Mouse (Mus musculus) heart, postnatal 4 days (tissue): ENCODE measurements at regions not wholly inside any gene's neighbourhood (a gene's known extent, or its start where the extent isn't known, plus 50 kb on each side); places are given as distances from the start of the nearest gene placed in this dataset.

ENCODE experiments used
- DNase-seq: peaks from one replicate; pipeline ENCODE4 v3.0.0; 2021

GRCm38 (mm10) chr4:107736866-107737265 lies 52.8 kb upstream of the Dmrtb1 start:
- no peak for DNase-seq

GRCm38 (mm10) chr4:107737907-107738306 lies 53.9 kb upstream of the Dmrtb1 start:
- peak; percentile 90 for DNase-seq

GRCm38 (mm10) chr4:107738776-107739175 lies 54.7 kb upstream of the Dmrtb1 start:
- no peak for DNase-seq

GRCm38 (mm10) chr4:107739789-107740405 lies 55.9 kb upstream of the Dmrtb1 start:
- DNase-seq = no peak

- DNase-seq = no peak
Observed at GRCm38 (mm10) chr4:107743646-107744045, 58.4 kb upstream of the Lrp8 start.

- no peak for DNase-seq
Observed at GRCm38 (mm10) chr4:107746366-107746765, 55.7 kb upstream of the Lrp8 start.

GRCm38 (mm10) chr4:107746923-107747431 lies 55.1 kb upstream of the Lrp8 start:
- no peak for DNase-seq

GRCm38 (mm10) chr4:107747454-107747853 lies 54.6 kb upstream of the Lrp8 start:
- no peak for DNase-seq

- no peak for DNase-seq
Observed at GRCm38 (mm10) chr4:107747907-107748628, 54.0 kb upstream of the Lrp8 start.

GRCm38 (mm10) chr4:107749045-107749444 lies 53.0 kb upstream of the Lrp8 start:
- no peak for DNase-seq

- no peak for DNase-seq
Observed at GRCm38 (mm10) chr4:107750017-107750416, 52.0 kb upstream of the Lrp8 start.
